Mouse (Mus musculus) cerebellum, adult 2 months (tissue): ENCODE results near the gene Tcam1.

Experiments used
- CTCF ChIP-seq: fragments of 200-500 bp; IDR thresholded peaks from 2 replicates; pipeline ENCODE4 v1.5.1; 2011; ENCODE audit warnings: low read depth, mild to moderate bottlenecking, control low read depth, low read length, moderate library complexity, borderline replicate concordance; ENCODE audit not compliant: insufficient read depth
- POLR2A ChIP-seq: fragments of 200-500 bp; IDR thresholded peaks from 2 replicates; pipeline ENCODE4 v1.6.1; 2011; ENCODE audit warnings: low read length, control low read depth, borderline replicate concordance; ENCODE audit not compliant: insufficient read depth

GRCm38 (mm10) chr11:106255174-106255573 lies 21.3 kb upstream of the Tcam1 start:
- no peak for TF ChIP-seq POLR2A
- no peak for TF ChIP-seq CTCF
